Mouse (Mus musculus) heart, adult 18-20 months (tissue): ENCODE data around the gene Dtx4. TPM values are rescaled to one million over a fixed set of nuclear protein-coding genes. Genes with fewer than 3 reads are reported as not detected.

Experiments
- DNase-seq, 2 experiments: peaks; one replicate each; pipeline ENCODE4 v3.0.0; 2021 to 2022; ENCODE audit warnings: mixed read lengths in 1 of 2
- total RNA-seq, 2 experiments: library from RNA; stranded (reverse); gene quantifications; 2 replicates each; pipeline ENCODE4 v1.2.3; 2021

Dtx4 gene
- total RNA-seq, 2 experiments from 2014 or later, result 4.8 to 6.1 TPM

DNA sequence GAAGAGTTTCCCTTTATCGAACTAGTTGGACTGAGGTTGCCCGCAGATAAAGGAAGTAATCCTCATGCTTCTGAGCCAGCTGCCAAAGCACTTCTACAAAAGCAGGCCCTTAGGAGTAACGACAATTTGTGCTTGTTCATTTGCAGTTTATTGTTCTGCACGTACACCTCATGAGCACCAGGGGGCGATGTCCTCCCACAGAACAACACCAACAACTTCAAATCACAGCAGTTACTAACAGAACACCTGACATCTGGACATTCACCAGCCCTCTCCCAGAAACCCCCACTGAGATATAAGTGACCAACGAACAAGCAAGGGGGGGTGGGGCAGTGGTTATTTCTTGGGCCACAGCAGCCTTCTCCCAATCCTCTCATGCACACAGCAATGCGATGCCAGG lies 35.0 kb downstream of the Dtx4 start:
- peak; percentile 77 to 78 for DNase-seq

- DNase-seq, result no peak
Observed at GRCm38 (mm10) chr19:12465530-12466144, 35.6 kb downstream of the Dtx4 start.

DNA sequence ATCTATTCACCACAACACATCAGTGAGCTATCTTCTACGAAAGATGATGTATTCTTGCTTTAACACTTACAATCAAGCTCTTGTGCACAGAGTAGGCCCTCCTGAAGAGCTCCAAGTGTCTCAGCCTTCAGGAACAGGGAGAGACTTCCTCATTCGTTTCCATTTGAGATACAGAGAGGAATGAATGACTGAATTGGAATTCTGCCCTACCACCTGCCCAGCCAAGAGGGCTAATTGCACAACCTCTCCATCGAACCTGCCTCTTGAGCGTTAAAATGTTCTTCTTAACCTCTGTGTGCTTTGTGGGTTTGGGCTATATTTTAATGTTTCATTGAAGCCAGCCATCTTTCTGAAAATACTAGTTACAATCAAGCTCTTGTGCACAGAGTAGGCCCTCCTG lies 36.6 kb downstream of the Dtx4 start:
- peak in 1 of 2 experiments; percentile 34 for DNase-seq

DNA sequence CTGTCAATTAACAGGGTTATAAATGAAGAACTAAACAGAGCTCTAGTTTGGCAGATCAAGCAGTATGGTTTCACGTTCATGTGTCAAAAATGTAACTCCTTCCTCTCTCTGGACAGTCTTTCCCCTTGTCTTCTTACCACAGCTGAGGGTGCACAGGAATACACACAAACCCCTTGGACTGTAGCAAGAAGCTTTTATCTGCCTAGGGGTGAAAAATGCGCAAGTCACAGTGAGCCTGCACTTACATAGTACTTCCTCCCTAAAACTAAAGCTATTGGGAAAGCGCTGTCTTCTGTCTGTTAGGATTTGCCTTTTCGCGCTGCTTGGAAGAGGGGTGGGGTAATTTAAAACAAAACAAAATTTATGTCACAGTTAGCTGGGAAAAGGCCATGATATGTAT lies 37.1 kb downstream of the Dtx4 start:
- DNase-seq, result peak in 1 of 2 experiments; percentile 37

- DNase-seq, result peak; percentile 66 to 70
Observed at GRCm38 (mm10) chr19:12463722-12464035, 37.6 kb downstream of the Dtx4 start.

GRCm38 (mm10) chr19:12462851-12463721 lies 38.2 kb downstream of the Dtx4 start:
- no peak for DNase-seq

DNA sequence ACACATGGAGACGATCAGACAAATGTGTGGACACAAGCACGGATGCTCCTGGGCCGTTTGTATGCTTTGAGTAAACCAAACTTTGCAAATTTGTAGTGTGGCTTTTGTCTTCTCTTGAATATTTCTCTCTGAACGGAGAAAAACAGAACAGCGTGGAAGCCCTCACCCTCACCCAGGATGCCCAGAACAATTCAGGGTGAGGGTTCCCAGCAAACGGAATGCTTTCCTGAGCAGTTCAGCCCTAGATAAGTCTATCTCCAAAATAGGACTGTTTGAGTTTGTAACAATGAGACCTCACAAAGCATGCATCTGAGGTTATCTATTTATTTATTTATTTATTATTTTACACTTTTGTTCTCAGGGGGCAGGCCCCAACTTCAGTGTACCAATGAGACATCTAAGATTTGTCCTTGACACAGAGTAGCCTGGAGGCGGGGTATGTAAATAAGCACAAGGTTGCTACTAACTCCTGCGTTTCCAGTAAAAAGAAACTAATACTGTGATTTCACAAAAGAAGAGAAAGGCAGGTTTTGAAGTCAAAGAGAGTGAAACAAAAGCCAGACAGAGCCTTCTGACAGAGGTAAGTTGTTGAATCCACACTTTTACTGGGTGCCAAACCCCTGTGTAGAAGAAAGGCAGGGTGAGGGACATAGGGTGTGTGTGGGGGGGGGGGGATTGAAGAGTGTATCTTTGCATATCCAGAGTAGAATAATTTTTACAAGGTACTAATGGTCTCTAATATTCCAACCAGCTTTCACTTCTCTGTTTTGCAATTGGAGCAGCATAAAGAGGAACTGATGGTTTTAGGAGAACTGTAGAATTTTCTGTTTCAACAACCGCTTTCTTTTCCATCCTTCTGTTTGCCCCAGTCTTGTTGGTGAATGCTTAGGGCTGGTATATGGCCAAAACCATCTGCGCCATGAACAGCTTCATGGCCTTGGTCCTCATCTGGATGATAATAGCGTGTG lies 40.7 kb downstream of the Dtx4 start, which contains the start of gene Mpeg1:
Gene Mpeg1, plus strand, starts transcription at position 498 of the 968 bp plus-strand sequence.
- no peak for DNase-seq

DNA sequence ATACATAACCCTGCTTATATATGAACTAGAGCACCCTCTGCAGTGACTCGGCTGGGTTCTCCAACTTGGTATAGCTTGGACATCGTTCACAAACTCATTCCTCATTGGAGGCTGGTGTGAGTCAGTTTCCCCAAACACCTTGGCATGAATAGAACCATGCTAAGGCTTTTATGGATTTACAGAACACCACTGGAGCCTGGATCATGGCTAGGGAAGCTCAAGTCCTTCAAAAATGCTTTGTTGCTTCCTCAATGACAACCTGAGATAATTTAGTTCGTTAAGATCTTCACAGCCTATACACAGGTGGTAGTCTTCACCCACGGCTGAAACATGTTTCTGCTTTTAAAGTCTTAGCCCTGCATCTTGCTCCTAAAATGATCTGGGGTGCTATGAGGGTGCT lies 41.7 kb downstream of the Dtx4 start:
- DNase-seq, result no peak

DNA sequence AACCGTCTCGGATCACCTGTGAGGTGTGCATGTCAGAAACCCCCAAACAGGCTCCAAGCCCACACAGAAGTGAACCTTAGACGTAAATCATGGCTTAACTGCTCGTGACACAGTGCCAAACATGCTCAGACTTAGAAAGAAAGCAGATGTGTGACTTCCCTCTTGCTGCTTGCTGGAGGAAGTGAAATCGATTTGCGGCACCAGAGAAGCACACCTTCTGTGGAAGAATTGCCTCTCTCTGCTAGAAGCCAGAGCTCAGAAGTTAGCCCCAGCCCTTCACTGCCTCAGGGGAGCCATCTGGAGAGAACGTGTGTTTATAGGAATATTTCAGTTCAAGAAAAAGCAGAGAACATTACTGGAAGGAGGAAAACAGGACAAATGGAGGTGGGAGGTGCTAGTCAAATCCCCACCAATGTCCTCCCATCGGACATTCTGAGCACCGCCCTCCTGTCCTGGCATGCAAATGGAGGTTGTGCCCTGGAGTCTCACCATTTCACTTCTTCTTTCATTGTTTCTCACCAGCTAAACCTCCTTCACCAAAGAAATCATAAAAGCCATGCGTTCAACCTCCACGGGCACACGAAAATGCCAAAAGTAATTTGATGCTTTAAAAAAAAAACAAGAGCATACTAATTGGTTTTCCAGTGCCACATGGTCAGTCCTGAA lies 43.7 kb downstream of the Dtx4 start:
- no peak for DNase-seq

DNA sequence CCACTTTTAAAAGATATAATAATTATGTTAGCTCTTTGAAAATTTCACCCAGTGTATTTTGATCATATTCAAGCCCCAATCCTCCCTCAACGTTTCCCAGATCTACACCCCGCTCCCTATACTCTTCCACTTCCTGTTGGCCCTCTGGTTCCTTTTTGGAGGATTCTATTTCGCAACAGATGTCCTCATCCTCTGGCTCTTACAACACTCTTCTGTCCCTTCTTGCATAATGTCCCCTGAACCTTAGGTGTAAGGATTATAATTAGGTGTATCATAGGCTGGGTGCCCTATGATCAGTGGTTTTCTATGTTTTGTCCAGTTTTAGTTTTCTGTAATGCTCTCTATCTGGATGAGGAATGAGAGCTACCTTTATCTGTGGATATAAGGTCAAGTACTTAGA lies 56.2 kb downstream of the Dtx4 start:
- peak; percentile 31 to 64 for DNase-seq

- DNase-seq, result peak; percentile 19 to 40
Observed at GRCm38 (mm10) chr19:12442560-12442959, 58.7 kb downstream of the Dtx4 start.

- peak; percentile 45 to 51 for DNase-seq
Observed at GRCm38 (mm10) chr19:12440103-12440725, 61.0 kb downstream of the Dtx4 start.

DNA sequence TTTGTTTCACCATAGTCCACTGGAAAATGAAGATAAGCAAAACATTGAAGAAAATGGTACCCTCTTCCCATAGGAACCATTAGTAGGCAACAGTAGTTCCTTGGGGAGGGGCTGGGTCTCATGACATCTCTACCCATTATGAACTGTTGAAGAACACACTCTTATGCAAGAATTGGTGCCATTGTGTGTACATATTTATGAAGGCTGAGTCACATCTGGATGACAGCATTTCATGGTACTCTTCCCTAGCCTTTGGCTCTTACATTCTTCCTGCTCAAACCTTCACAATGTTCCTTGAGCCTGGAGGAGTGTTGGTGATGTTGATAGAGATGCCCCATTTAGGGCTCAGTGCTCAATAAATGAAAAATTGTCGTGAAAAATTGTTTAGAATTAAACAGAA lies 61.7 kb downstream of the Dtx4 start:
- no peak for DNase-seq

- DNase-seq, result peak; percentile 12 to 57
Observed at GRCm38 (mm10) chr19:12435750-12436524, 65.3 kb downstream of the Dtx4 start.

- DNase-seq, result peak in 1 of 2 experiments; percentile 31
Observed at GRCm38 (mm10) chr19:12435011-12435416, 66.2 kb downstream of the Dtx4 start.

GRCm38 (mm10) chr19:12433033-12433432 lies 68.2 kb downstream of the Dtx4 start:
- peak; percentile 47 to 68 for DNase-seq

DNA sequence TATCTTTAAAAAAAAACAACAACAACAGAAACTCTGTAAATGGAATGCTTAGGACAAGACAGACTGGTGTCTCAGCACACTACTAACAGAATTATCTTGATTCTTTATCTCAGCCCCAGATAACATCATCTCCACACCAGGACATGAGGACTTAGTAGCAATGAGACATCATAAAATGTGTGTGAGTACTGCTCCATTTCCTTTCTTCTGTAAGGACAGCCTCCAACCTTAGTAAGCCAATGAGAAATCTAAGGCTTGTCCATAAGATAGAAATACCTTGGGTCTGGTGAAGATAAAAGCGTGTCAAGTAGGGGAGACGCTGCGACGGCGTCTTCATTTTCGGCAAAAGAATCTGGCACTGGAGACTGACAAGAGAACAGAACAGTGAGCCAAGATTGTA lies 73.6 kb downstream of the Dtx4 start, which contains the start of gene Pfpl:
Gene Pfpl, plus strand, starts transcription at position 301 of the 400 bp plus-strand sequence.
- no peak for DNase-seq

DNA sequence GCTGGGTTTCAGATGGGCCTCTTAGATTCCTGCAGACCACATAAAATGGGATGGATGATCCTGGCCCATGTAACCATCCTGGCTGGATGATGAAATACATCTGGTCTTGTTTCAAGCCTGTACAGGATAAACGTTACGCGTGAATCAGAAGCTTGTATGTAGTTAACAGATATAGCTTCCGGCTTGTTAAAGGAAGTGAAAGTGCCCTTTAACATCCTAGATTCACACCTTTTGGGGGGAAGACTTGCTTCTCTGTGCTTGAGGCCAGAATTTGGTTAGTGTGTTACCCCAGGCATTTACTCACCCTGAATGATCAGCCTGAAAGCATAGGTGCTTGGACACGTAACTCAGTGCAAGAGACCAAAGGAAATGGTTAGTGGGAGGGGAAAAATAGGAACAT lies 74.2 kb downstream of the Dtx4 start:
- DNase-seq, result no peak

DNA sequence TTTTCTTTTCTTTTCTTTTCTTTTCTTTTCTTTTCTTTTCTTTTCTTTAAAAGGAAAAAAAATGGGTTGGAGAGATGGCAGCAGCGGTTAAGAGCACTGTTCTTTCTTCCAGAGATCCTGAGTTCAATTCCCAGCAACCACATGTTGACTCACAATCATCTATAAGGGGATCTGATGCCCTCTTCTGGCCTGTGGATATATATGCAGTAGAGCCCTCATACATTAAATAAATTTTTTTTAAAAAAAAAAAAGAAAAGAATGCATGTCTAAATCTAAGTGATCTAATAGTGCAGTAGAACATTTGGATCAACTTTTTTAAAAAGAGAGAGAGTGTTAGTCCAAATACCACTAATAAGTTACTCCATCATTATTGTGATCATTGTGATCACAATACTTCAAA lies 79.6 kb downstream of the Dtx4 start:
- no peak for DNase-seq

- no peak for DNase-seq
Observed at GRCm38 (mm10) chr19:12420555-12420954, 80.7 kb downstream of the Dtx4 start.
